Mouse (Mus musculus) embryonic facial prominence, embryonic 15.5 days (tissue): ENCODE results near the gene Hpn. TPM values are rescaled to one million over a fixed set of nuclear protein-coding genes. Genes with fewer than 3 reads are reported as not detected.

ENCODE experiments used
- ATAC-seq: fragments of 200-750 bp; cut with Nextera tagmentation; 2 replicates; pipeline ENCODE4 v1.8.0; 2017; ENCODE audit warnings: low read depth, moderate TSS enrichment; ENCODE audit not compliant: insufficient number of reproducible peaks, low FRiP score, low TSS enrichment
- H3K27ac ChIP-seq: fragments of 300-500 bp; sonication (generic); replicated peaks from 2 replicates; pipeline ENCODE4 v1.5.1; 2015; ENCODE audit warnings: mild to moderate bottlenecking, inconsistent platforms
- H3K27me3 ChIP-seq: fragments of 300-500 bp; sonication (generic); 2 replicates; pipeline ENCODE4 v1.6.1; 2015; ENCODE audit warnings: inconsistent platforms
- H3K36me3 ChIP-seq: fragments of 300-500 bp; sonication (generic); 2 replicates; pipeline ENCODE4 v1.6.1; 2015; ENCODE audit warnings: mild to moderate bottlenecking, inconsistent platforms
- H3K4me1 ChIP-seq: fragments of 300-500 bp; sonication (generic); 2 replicates; pipeline ENCODE4 v1.6.1; 2015; ENCODE audit warnings: inconsistent platforms
- H3K4me2 ChIP-seq: fragments of 300-500 bp; sonication (generic); replicated peaks from 2 replicates; pipeline ENCODE4 v1.6.1; 2015; ENCODE audit warnings: mild to moderate bottlenecking, inconsistent platforms
- H3K4me3 ChIP-seq: fragments of 300-500 bp; sonication (generic); replicated peaks from 2 replicates; pipeline ENCODE4 v1.5.1; 2015; ENCODE audit warnings: mild to moderate bottlenecking, inconsistent platforms
- H3K9ac ChIP-seq: fragments of 300-500 bp; sonication (generic); 2 replicates; pipeline ENCODE4 v1.6.1; 2015; ENCODE audit warnings: inconsistent platforms
- H3K9me3 ChIP-seq: fragments of 300-500 bp; sonication (generic); replicated peaks from 2 replicates; pipeline ENCODE4 v1.6.1; 2016; ENCODE audit warnings: inconsistent platforms
- WGBS: fragments of 180-500 bp; shearing (Covaris S2); methylation state at CpG from one replicate; pipeline ENCODE4 v1.1.7; 2015; 5-methylcytosine and 5-hydroxymethylcytosine counted together
- polyA plus RNA-seq: library from polyadenylated mRNA; unstranded; fragments of >200 nt; fragmentation: Nextera tagmentation; extraction: Ambion mirVana; gene quantifications from 2 replicates; pipeline ENCODE4 v1.2.1, GENCODE M21; 2015

The Hpn gene
- polyA plus RNA-seq, 1 experiment from 2014 or later, result 5.4 TPM

DNA sequence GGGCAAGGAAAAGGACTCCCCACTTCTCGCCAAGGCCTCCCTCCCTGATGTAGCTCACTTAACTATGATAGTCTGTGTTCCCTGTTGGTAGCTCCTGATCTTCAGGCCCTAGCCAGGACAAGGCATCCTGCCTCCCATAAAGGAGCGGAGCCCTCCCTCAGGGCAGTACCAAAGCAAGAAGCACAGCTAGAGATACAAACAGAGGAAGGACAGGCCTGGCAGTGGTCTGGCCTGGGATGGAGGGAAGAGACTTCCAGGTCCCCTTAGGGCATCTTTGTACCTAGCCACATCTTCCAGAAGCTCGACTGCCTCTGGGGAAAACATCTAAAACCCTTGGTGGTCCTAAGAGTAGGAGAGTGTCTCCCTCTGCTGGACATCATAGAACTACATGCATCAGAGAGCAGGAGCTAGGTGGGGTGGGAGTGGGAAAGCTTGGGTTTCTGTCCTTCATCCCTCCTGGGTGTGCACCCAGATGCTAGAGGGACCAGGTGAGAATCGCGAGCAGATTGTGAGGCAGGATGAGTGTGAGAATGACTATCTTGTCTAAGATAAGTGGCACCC is 37.1 kb downstream of the Hpn start:
- no peak overlapping the region for H3K4me2 ChIP-seq
- no peaks in the 10 kb centered on the region for H3K27me3 ChIP-seq
- no peaks in the 10 kb centered on the region for H3K9me3 ChIP-seq
- WGBS, result 37% methylated on average over 5 of the region's 5 CpGs
- H3K36me3 ChIP-seq, result no peaks in the 10 kb centered on the region
- no peak overlapping the region for H3K27ac ChIP-seq
- no peak overlapping the region for H3K9ac ChIP-seq
- no peak overlapping the region for H3K4me3 ChIP-seq
- ATAC-seq, result 0 out of 2 replicates have a peak, but pooled peaks have one; percentile 20
- peaks cover 26% of the 10 kb centered on the region for H3K4me1 ChIP-seq

DNA sequence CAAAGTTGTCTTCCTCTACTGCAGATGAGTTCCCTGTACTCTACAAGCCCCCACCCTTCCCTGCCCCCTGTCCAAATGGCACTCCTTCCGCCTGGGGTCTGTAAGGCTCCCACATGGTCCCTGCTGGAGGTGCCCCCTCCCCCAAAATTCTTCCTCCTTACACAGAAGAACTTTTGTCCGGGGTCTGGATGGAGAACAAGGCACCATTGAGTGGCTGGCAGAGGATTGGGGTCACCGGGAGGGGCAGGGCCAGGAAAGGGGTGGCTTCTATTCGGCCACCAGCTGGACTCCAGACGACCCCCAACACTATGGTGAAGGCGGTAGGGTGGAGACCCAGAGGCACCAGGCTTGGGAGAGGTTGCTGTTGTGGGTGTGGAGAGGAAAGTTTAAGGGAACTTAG is 37.6 kb downstream of the Hpn start:
- no peak overlapping the region for H3K4me2 ChIP-seq

GRCm38 (mm10) chr7:31076492-31076891 is 38.6 kb downstream of the Hpn start, which contains the start of gene Fxyd3:
Fxyd3 (minus strand) TSS chr7:31076704.
- ATAC-seq, result 0 out of 2 replicates have a peak, but pooled peaks have one; percentile 17
- peak within 1 kb of the TSS; percentile 59 for H3K27ac ChIP-seq
- H3K27me3 ChIP-seq, result no peaks in the 10 kb centered on the region
- peak within 1 kb of the TSS; percentile 25 for H3K4me3 ChIP-seq
- 24% methylated on average over 5 of the region's 5 CpGs for WGBS
- no peaks in the 10 kb centered on the region for H3K9me3 ChIP-seq
- H3K9ac ChIP-seq, result no peak within 1 kb of the TSS
- no peaks in the 10 kb centered on the region for H3K36me3 ChIP-seq
- peaks cover 26% of the 10 kb centered on the region for H3K4me1 ChIP-seq
- H3K4me2 ChIP-seq, result peak within 1 kb of the TSS; percentile 35

More for the DNA sequence above, 37.6 kb downstream of the Hpn start:
- H3K36me3 ChIP-seq, result no peaks in the 10 kb centered on the region
- peaks cover 23% of the 10 kb centered on the region for H3K4me1 ChIP-seq
- no peak overlapping the region for H3K27ac ChIP-seq
- no peak overlapping the region for H3K9ac ChIP-seq
- WGBS, result 29% methylated on average over 6 of the region's 6 CpGs
- H3K9me3 ChIP-seq, result no peaks in the 10 kb centered on the region
- no peak overlapping the region for H3K4me3 ChIP-seq
- ATAC-seq, result no peak
- H3K27me3 ChIP-seq, result no peaks in the 10 kb centered on the region

DNA sequence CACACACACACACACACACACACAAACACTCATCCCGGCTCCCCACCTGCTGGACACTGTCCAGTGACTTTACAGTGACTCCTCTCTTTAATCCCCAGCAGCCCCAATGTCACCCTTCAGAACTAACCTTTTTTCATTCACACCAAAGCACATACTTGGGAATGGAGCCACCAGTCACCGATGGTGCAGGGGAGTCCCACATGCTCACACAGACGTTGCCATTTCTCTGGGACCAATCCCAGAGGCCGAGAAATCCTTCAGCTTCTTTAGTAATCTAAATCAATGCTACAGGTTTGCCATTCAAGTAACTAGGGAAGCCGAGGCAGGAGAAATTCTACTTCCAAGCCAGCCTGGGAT is 40.4 kb downstream of the Hpn start:
- no peak overlapping the region for H3K4me2 ChIP-seq
- 67% methylated on average over 5 of the region's 5 CpGs for WGBS
- H3K27me3 ChIP-seq, result no peaks in the 10 kb centered on the region
- H3K9me3 ChIP-seq, result no peaks in the 10 kb centered on the region
- H3K9ac ChIP-seq, result no peak overlapping the region
- H3K36me3 ChIP-seq, result no peaks in the 10 kb centered on the region
- no peak overlapping the region for H3K4me3 ChIP-seq
- H3K27ac ChIP-seq, result no peak overlapping the region
- peaks cover 26% of the 10 kb centered on the region for H3K4me1 ChIP-seq
- no peak for ATAC-seq

DNA sequence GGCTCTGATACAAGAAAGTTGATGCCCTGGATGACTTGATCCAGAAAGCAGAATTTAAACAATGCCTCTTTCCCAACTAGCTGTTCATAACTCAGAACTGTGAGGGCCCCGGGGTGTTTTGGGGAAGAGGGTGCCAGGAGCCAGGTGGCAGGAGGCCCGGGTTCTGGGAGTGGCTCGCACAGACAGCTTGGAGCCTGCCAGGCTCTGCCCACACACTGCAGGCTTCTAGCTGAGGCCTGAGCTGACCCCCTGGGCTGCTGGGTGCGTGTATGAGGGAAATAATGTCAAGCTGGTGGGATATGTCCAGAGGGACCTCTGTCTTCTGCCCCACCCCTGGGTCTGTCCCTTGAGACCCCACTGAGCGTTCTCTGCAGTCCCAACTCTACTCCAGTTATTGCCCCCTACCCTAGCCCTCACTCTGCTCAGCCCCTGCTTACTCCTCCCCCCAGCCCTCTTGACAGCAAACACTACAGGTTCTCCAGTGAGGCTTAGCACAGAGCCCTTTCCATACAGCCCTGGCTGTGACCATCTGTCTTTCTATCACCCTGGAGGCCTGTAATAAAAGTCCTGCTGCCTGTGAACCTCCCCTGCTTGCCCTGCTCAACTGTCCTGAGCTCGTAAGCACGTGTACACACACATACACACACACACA is 40.9 kb downstream of the Hpn start:
- H3K27ac ChIP-seq, result no peak overlapping the region
- peaks cover 26% of the 10 kb centered on the region for H3K4me1 ChIP-seq
- no peak for ATAC-seq
- H3K4me2 ChIP-seq, result no peak overlapping the region
- H3K27me3 ChIP-seq, result no peaks in the 10 kb centered on the region
- no peaks in the 10 kb centered on the region for H3K9me3 ChIP-seq
- WGBS, result 57% methylated on average over 7 of the region's 7 CpGs
- H3K9ac ChIP-seq, result no peak overlapping the region
- no peaks in the 10 kb centered on the region for H3K36me3 ChIP-seq
- H3K4me3 ChIP-seq, result no peak overlapping the region

- no peak for ATAC-seq
- H3K27ac ChIP-seq, result no peak overlapping the region
- H3K4me3 ChIP-seq, result no peak overlapping the region
- no peak overlapping the region for H3K4me2 ChIP-seq
- H3K9me3 ChIP-seq, result no peaks in the 10 kb centered on the region
- H3K4me1 ChIP-seq, result peaks cover 26% of the 10 kb centered on the region
- no peak overlapping the region for H3K9ac ChIP-seq
- no peaks in the 10 kb centered on the region for H3K36me3 ChIP-seq
- no peaks in the 10 kb centered on the region for H3K27me3 ChIP-seq
Observed at GRCm38 (mm10) chr7:31073546-31073945, 41.5 kb downstream of the Hpn start.

DNA sequence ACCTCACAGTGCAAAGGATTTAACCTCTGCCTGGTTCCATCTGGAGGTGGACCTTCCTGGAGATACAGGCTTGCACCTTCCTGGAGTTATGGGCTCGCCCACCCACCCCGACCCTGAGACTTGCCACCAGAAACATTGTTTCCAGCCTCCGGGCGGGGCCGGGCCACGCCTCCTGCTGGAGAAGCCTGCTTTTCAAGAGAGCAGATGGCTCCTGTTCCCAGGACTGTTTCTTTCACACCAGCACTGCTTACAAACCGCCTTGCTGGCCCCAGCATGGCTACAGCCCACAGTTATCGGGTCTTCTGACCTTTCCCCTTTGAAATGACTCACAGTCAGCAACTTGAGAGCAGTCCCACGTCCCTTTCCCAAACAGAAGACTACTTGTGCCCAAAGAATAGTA is 42.8 kb downstream of the Hpn start:
- Histone ChIP-seq H3K4me3 (no peak overlapping the region), H3K27me3 (no peaks in the 10 kb centered on the region), H3K9ac (no peak overlapping the region), H3K9me3 (no peaks in the 10 kb centered on the region), H3K4me2 (no peak overlapping the region), H3K27ac (peak overlapping the region; percentile 29; the same call in 1 of the 2 replicates), H3K36me3 (no peaks in the 10 kb centered on the region), H3K4me1 (peaks cover 26% of the 10 kb centered on the region)
- ATAC-seq, result no peak
- WGBS, result 37% methylated on average over 9 of the region's 9 CpGs

DNA sequence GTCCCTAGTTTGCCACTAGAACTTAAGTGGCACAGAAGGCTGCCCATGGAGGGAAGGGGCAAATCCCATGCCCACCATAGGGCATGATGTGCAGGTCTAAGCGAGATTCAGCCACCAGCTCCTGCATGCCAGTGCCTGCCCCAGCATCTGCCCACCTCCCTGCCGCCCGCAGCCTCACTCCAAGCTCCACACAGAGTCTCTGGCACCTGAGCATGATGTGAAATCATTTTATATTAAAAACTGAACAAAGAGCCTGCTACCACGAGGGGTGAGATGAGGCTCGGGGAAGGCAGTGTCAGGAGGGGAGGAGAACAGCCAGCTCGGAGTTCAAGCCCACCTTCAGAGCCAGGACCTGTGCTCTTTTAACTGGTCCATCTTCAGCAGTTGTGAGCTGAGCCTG is 44.8 kb downstream of the Hpn start:
- no peak for ATAC-seq
- 59% methylated on average over 6 of the region's 6 CpGs for WGBS
- H3K27me3 ChIP-seq, result no peaks in the 10 kb centered on the region
- H3K4me3 ChIP-seq, result no peak overlapping the region
- H3K9ac ChIP-seq, result no peak overlapping the region
- H3K27ac ChIP-seq, result no peak overlapping the region
- no peaks in the 10 kb centered on the region for H3K36me3 ChIP-seq
- no peak overlapping the region for H3K4me2 ChIP-seq
- H3K9me3 ChIP-seq, result no peaks in the 10 kb centered on the region
- H3K4me1 ChIP-seq, result peaks cover 20% of the 10 kb centered on the region

- Histone ChIP-seq H3K4me2 (no peak overlapping the region), H3K27ac (no peak overlapping the region), H3K27me3 (no peaks in the 10 kb centered on the region), H3K36me3 (no peaks in the 10 kb centered on the region), H3K9me3 (no peaks in the 10 kb centered on the region), H3K4me3 (no peak overlapping the region), H3K4me1 (peaks cover 20% of the 10 kb centered on the region), H3K9ac (no peak overlapping the region)
- WGBS, result 84% methylated on average over 14 of the region's 14 CpGs
- ATAC-seq, result no peak
Observed at GRCm38 (mm10) chr7:31069491-31069890, 45.6 kb downstream of the Hpn start.

GRCm38 (mm10) chr7:31067836-31068235 is 47.3 kb downstream of the Hpn start:
- no peak overlapping the region for H3K4me3 ChIP-seq
- 28% methylated on average over 5 of the region's 5 CpGs for WGBS
- H3K27me3 ChIP-seq, result no peaks in the 10 kb centered on the region
- peak; percentile 30 for ATAC-seq
- 0 out of 2 replicates have a peak overlapping the region, but pooled peaks have one; percentile 52 for H3K27ac ChIP-seq
- no peak overlapping the region for H3K9ac ChIP-seq
- no peaks in the 10 kb centered on the region for H3K36me3 ChIP-seq
- no peak overlapping the region for H3K4me2 ChIP-seq
- no peaks in the 10 kb centered on the region for H3K9me3 ChIP-seq
- H3K4me1 ChIP-seq, result peaks cover 15% of the 10 kb centered on the region

DNA sequence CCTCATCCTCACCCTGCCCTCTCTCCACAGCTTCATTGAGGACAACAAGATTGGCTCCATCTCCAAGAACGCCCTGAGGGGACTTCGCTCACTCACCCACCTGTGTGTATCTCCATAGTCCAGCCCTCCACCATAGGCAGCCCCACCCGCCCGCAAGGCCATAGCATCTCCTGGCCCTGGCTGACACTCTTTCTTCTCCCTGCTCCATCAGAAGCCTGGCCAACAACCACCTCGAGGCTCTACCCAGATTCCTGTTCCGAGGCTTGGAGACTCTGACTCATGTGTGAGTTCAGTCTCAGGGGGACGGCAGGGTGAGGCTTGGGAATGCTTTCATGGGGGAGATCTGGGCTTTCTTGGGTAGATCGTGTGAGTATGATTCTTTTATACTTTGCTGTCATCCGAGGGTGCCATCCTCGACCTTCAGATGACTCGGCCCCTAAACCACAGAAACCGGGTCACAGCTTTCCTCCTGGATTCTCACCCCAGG is 52.0 kb downstream of the Hpn start:
- Histone ChIP-seq H3K4me2 (no peak overlapping the region), H3K9ac (no peak overlapping the region), H3K27ac (no peak overlapping the region), H3K36me3 (no peaks in the 10 kb centered on the region), H3K9me3 (no peaks in the 10 kb centered on the region), H3K27me3 (no peaks in the 10 kb centered on the region), H3K4me1 (peaks cover 18% of the 10 kb centered on the region), H3K4me3 (no peak overlapping the region)
- WGBS, result 77% methylated on average over 12 of the region's 12 CpGs
- no peak for ATAC-seq

- Histone ChIP-seq H3K27ac (no peak overlapping the region), H3K9me3 (no peaks in the 10 kb centered on the region), H3K9ac (no peak overlapping the region), H3K4me3 (no peak overlapping the region), H3K4me2 (no peak overlapping the region), H3K36me3 (no peaks in the 10 kb centered on the region), H3K27me3 (no peaks in the 10 kb centered on the region), H3K4me1 (peaks cover 7% of the 10 kb centered on the region; the same call in 1 of the 2 replicates)
- ATAC-seq, result no peak
- WGBS, result 87% methylated on average over 7 of the region's 7 CpGs
Observed at GRCm38 (mm10) chr7:31060621-31061010, 54.5 kb downstream of the Hpn start.
